Mouse (Mus musculus) limb, embryonic 14.5 days (tissue): ENCODE measurements at regions not wholly inside any gene's neighbourhood (a gene's known extent, or its start where the extent isn't known, plus 50 kb on each side); places are given as distances from the start of the nearest gene placed in this dataset.

Experiments
- ATAC-seq: fragments of 200-750 bp; cut with Nextera tagmentation; 2 replicates; pipeline ENCODE4 v1.8.0; 2017; ENCODE audit warnings: low read depth, moderate number of reproducible peaks, moderate TSS enrichment; ENCODE audit not compliant: low FRiP score
- DNase-seq: peaks from one replicate; pipeline ENCODE4 v3.0.0-alpha.2; 2015; ENCODE audit warnings: low spot score
- H3K27ac ChIP-seq: fragments of 300-500 bp; sonication (generic); replicated peaks from 2 replicates; pipeline ENCODE4 v1.5.1; 2014; ENCODE audit warnings: low read depth, mild to moderate bottlenecking, low read length, moderate library complexity, mixed read lengths
- H3K27me3 ChIP-seq: fragments of 300-500 bp; sonication (generic); 2 replicates; pipeline ENCODE4 v1.6.1; 2014; ENCODE audit warnings: low read length, mixed read lengths; ENCODE audit not compliant: control insufficient read depth, insufficient read depth
- H3K36me3 ChIP-seq: fragments of 300-500 bp; sonication (generic); 2 replicates; pipeline ENCODE4 v1.6.1; 2014; ENCODE audit warnings: mild to moderate bottlenecking, low read length, moderate library complexity, mixed read lengths; ENCODE audit not compliant: control insufficient read depth, insufficient read depth
- H3K4me1 ChIP-seq: fragments of 300-500 bp; sonication (generic); 2 replicates; pipeline ENCODE4 v1.6.1; 2014; ENCODE audit warnings: antibody characterized with exemption, low read length, mixed read lengths; ENCODE audit not compliant: control insufficient read depth, insufficient read depth
- H3K4me2 ChIP-seq: fragments of 300-500 bp; sonication (generic); replicated peaks from 2 replicates; pipeline ENCODE4 v1.6.1; 2014; ENCODE audit warnings: low read depth, mild to moderate bottlenecking, low read length, moderate library complexity; ENCODE audit not compliant: severe bottlenecking
- H3K4me3 ChIP-seq: fragments of 300-500 bp; sonication (generic); replicated peaks from 2 replicates; pipeline ENCODE4 v1.5.1; 2014; ENCODE audit warnings: low read length
- H3K9ac ChIP-seq: fragments of 300-500 bp; sonication (generic); 2 replicates; pipeline ENCODE4 v1.6.1; 2014; ENCODE audit warnings: mild to moderate bottlenecking, low read depth, low read length, moderate library complexity; ENCODE audit not compliant: severe bottlenecking
- H3K9me3 ChIP-seq: fragments of 300-500 bp; sonication (generic); 2 replicates; pipeline ENCODE4 v1.6.1; 2016; ENCODE audit warnings: low read length; ENCODE audit not compliant: control insufficient read depth
- POLR2A ChIP-seq: fragments of 200-500 bp; IDR thresholded peaks from 2 replicates; pipeline ENCODE4 v1.8.0; 2012; ENCODE audit warnings: inconsistent platforms, mild to moderate bottlenecking, moderate library complexity, borderline replicate concordance; ENCODE audit not compliant: insufficient read depth, insufficient read length; ENCODE audit errors: extremely low read depth
- WGBS: fragments of 180-500 bp; shearing (Covaris S2); extraction: QIAGEN DNeasy Blood & Tissue Kit; methylation state at CpG from one replicate; pipeline ENCODE4 v1.1.7; 2014; 5-methylcytosine and 5-hydroxymethylcytosine counted together

DNA sequence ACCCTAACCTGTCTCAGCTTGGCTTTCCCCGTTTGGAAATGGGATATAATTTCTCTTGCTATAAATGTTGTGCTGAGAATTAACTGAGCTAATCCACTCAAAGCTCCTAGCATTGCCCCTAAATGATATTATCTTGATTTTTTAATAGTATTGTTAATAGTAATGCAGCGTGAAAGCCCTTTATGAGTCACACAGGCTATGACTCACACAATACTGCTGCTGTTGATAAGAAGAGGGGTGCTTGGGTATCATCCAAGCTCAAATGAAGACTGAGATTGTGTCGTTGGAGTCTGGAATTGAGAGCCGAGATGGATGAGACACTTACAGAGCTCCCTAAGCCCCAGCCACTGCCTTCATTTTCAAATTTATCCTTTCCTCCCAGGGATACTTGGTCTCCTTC, 235.2 kb upstream of the Tbc1d5 start:
- DNase-seq (no peak), ATAC-seq (no peak)
- WGBS, result 87% methylated on average over 4 of the region's 4 CpGs
- Histone ChIP-seq H3K4me1 (no peaks in the 10 kb centered on the region), H3K27ac (no peak overlapping the region), H3K9me3 (no peaks in the 10 kb centered on the region), H3K4me3 (no peak overlapping the region), H3K36me3 (no peaks in the 10 kb centered on the region), H3K4me2 (no peak overlapping the region), H3K27me3 (no peaks in the 10 kb centered on the region), H3K9ac (no peak overlapping the region)
- TF ChIP-seq POLR2A, result no peak

DNA sequence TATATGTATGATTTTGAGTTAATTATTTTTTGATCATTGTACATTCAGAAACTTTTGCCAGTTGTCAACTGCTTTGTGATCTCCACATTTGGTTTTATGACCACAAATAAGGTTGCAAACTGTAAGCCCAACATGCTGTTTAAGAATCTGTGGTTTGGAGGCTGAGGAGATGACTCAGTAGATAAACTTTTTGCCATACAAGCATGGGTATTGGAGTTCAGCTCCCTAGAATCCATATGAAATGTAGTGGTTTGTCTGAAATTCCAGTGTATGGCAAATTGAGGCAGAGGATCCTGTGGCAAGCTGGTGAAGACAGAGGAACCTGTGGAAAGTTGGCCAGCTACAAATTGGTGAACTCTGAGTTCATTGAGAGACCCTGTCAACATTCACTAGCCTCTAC, 234.6 kb upstream of the Tbc1d5 start:
- H3K4me1 ChIP-seq, result no peaks in the 10 kb centered on the region
- H3K27ac ChIP-seq, result no peak overlapping the region
- no peak overlapping the region for H3K4me2 ChIP-seq
- ATAC-seq (no peak), DNase-seq (no peak)
- H3K9me3 ChIP-seq, result no peaks in the 10 kb centered on the region
- H3K4me3 ChIP-seq, result no peak overlapping the region
- TF ChIP-seq POLR2A, result no peak
- no peaks in the 10 kb centered on the region for H3K36me3 ChIP-seq
- H3K9ac ChIP-seq, result no peak overlapping the region
- H3K27me3 ChIP-seq, result no peaks in the 10 kb centered on the region

DNA sequence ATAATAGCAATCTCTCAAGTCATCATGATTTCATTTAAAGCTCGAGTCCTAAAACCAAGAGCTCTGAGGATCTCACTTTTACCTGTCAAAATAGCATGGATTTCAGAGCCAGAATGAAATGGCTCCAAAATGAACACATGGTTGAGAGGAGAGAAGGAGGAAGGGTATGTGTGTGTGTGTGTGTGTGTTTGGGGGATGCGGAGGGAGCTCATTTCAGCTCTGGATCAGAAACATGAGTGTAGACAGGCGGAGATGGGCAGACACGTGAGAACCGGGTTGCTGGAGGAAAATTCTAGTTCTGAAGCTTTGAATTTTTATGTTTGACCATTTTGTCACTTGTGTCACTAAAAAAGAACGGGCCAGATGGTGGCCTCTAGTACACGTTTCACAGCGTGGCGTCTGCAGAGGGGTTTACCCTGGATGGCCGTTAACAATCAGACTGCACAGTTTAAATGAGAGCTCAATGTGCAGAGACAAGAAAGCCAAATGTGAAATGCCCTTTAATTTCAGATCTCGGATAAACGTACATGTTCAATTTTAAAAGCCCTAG, 232.5 kb upstream of the Tbc1d5 start:
- no peak for DNase-seq
- no peak overlapping the region for H3K27ac ChIP-seq
- no peaks in the 10 kb centered on the region for H3K27me3 ChIP-seq
- H3K36me3 ChIP-seq, result no peaks in the 10 kb centered on the region
- no peak overlapping the region for H3K9ac ChIP-seq
- H3K4me3 ChIP-seq, result no peak overlapping the region
- no peaks in the 10 kb centered on the region for H3K9me3 ChIP-seq
- TF ChIP-seq POLR2A, result no peak
- ATAC-seq, result no peak
- no peaks in the 10 kb centered on the region for H3K4me1 ChIP-seq
- H3K4me2 ChIP-seq, result no peak overlapping the region
- WGBS, result 52% methylated on average over 12 of the region's 12 CpGs

DNA sequence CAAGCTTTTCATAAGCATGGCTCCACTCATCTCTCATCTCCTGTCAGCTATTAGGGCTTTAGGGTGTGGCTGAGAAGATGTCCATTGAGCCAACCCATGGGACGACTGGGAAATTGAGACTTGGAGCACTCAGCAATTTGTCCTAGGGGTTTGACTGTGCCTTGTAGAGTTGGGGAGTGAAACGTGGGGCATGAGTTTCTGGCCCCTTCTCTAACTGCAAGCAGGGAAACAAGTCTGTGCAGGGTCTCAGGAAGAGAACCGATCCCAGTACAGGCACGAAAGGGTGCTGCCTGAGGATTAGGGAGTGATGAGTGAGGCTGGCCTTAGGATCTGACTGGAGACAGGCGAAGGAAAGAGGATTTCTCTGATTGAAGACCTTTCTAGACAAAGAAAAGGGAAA, 229.7 kb upstream of the Tbc1d5 start:
- no peak for DNase-seq
- no peak for ATAC-seq
- Histone ChIP-seq H3K36me3 (no peaks in the 10 kb centered on the region), H3K4me3 (no peak overlapping the region), H3K27ac (no peak overlapping the region), H3K4me1 (no peaks in the 10 kb centered on the region), H3K9ac (no peak overlapping the region), H3K27me3 (no peaks in the 10 kb centered on the region), H3K4me2 (no peak overlapping the region), H3K9me3 (no peaks in the 10 kb centered on the region)
- no peak for TF ChIP-seq POLR2A
- WGBS, result 58% methylated on average over 5 of the region's 5 CpGs

DNA sequence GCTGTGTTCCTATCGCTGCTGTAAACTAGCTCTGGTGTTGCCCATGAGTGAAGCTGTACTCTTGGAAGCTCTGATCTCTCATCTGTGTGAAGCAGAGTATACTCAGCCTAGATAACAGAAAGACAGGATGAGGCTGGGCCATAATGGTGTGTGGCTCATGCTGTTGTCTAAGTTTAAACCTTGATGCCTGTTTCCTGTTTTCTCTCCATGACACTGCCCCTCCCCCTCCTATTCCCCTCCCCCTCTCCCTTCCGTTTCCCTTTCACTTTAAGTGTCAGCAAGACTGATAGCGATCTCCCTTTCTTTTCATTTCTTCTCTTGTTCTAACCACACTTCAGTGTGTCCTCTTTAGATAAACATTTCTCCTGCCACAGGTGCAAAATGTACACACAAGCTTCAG, 229.2 kb upstream of the Tbc1d5 start:
- no peak for ATAC-seq
- Histone ChIP-seq H3K4me2 (no peak overlapping the region), H3K4me1 (no peaks in the 10 kb centered on the region), H3K27ac (no peak overlapping the region), H3K9me3 (no peaks in the 10 kb centered on the region), H3K4me3 (no peak overlapping the region), H3K27me3 (no peaks in the 10 kb centered on the region), H3K36me3 (no peaks in the 10 kb centered on the region), H3K9ac (no peak overlapping the region)
- no peak for DNase-seq
- no peak for TF ChIP-seq POLR2A
- WGBS, result 68% methylated on average over 3 of the region's 3 CpGs

DNA sequence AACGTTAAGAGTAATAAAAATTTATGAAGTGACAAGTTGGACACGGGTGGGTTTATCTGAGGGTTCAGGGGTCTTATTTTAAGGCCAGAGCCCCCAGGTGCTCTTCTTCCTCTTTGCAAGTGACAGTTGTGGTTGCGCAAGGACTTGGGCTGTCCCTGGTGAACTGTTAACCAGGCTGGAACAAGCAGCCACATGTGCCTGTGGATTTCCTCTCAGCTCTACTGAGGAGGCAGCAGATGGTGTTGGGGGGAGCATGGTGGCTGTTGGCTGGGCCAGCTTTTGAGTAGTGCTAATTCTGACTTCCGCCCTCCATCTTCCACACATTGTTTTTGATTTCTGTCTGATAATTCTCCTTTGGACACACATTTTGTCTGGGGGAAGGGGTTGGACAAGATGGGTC, 227.9 kb upstream of the Tbc1d5 start:
- ATAC-seq, result no peak
- Histone ChIP-seq H3K9ac (no peak overlapping the region), H3K4me1 (no peaks in the 10 kb centered on the region), H3K9me3 (no peaks in the 10 kb centered on the region), H3K4me3 (no peak overlapping the region), H3K27ac (no peak overlapping the region), H3K4me2 (no peak overlapping the region), H3K36me3 (no peaks in the 10 kb centered on the region), H3K27me3 (no peaks in the 10 kb centered on the region)
- WGBS, result 60% methylated on average over 4 of the region's 4 CpGs
- no peak for DNase-seq
- TF ChIP-seq POLR2A, result no peak
